Mouse (Mus musculus) myocyte (in vitro differentiated cells): ENCODE data around the gene Phf10. TPM values are rescaled to one million over a fixed set of nuclear protein-coding genes. Genes with fewer than 3 reads are reported as not detected.
"Not testable (repeated sequence)": the region's sequence is repeated elsewhere in the genome, so short reads cannot be mapped to it uniquely, and the experiment has no call there.

ENCODE experiments used
- H3K27me3 ChIP-seq: one replicate; pipeline ENCODE4 v1.6.1; 2011; ENCODE audit not compliant: control insufficient read depth, insufficient read depth, insufficient read length
- H3K36me3 ChIP-seq: one replicate; pipeline ENCODE4 v1.6.1; 2011; ENCODE audit not compliant: control insufficient read depth, insufficient read depth
- H3K4me2 ChIP-seq: one replicate; pipeline ENCODE4 v1.6.1; 2011; ENCODE audit warnings: low read depth, control low read depth
- H3K4me3 ChIP-seq: one replicate; pipeline ENCODE4 v1.5.1; 2011; ENCODE audit warnings: mild to moderate bottlenecking, control low read depth, moderate library complexity
- H3K79me2 ChIP-seq: one replicate; pipeline ENCODE4 v1.6.1; 2011; ENCODE audit not compliant: control insufficient read depth, insufficient read depth
- H3ac ChIP-seq: one replicate; pipeline ENCODE4 v1.6.1; 2011; ENCODE audit not compliant: control insufficient read depth, insufficient read length
- CEBPB ChIP-seq: IDR thresholded peaks from 2 replicates; pipeline ENCODE4 v1.6.1; 2011; ENCODE audit warnings: mild to moderate bottlenecking, moderate library complexity; ENCODE audit not compliant: poor library complexity, insufficient read depth, severe bottlenecking
- E2F4 ChIP-seq: IDR thresholded peaks from one replicate; pipeline ENCODE4 v1.6.1; 2011; ENCODE audit warnings: mild to moderate bottlenecking, control low read depth, moderate library complexity; ENCODE audit not compliant: insufficient read depth
- MAX ChIP-seq: IDR thresholded peaks from one replicate; pipeline ENCODE4 v1.6.1; 2011; ENCODE audit warnings: low read depth, mild to moderate bottlenecking, control low read depth
- MYOD1 ChIP-seq, 3 experiments: IDR thresholded peaks; one replicate each; pipeline ENCODE4 v1.6.1; 2011; ENCODE audit warnings: control low read depth in 2 of 3, low read depth in 2 of 3, mild to moderate bottlenecking in 2 of 3, moderate library complexity in 1 of 3; ENCODE audit not compliant: insufficient read length in 2 of 3, control insufficient read depth in 1 of 3
- MYOG ChIP-seq, 3 experiments: IDR thresholded peaks; one replicate each; pipeline ENCODE4 v1.6.1; 2011; ENCODE audit warnings: control low read depth in 2 of 3, low read depth in 2 of 3, mild to moderate bottlenecking in 2 of 3; ENCODE audit not compliant: insufficient read length in 2 of 3, control insufficient read depth in 1 of 3, insufficient read depth in 1 of 3
- POLR2A ChIP-seq: IDR thresholded peaks from one replicate; pipeline ENCODE4 v1.6.1; 2011; ENCODE audit warnings: low read depth, mild to moderate bottlenecking, control low read depth, moderate library complexity; ENCODE audit not compliant: insufficient read length
- POLR2AphosphoS2 ChIP-seq: IDR thresholded peaks from one replicate; pipeline ENCODE4 v1.6.1; 2011; ENCODE audit warnings: low read depth, control low read depth; ENCODE audit not compliant: insufficient read length
- REST ChIP-seq: IDR thresholded peaks from one replicate; pipeline ENCODE4 v1.6.1; 2011; ENCODE audit warnings: mild to moderate bottlenecking, control low read depth, moderate library complexity; ENCODE audit not compliant: insufficient read depth, insufficient read length
- SRF ChIP-seq: IDR thresholded peaks from one replicate; pipeline ENCODE4 v1.6.1; 2011; ENCODE audit warnings: low read depth; ENCODE audit not compliant: control insufficient read depth, insufficient read length
- TCF12 ChIP-seq: IDR thresholded peaks from one replicate; pipeline ENCODE4 v1.6.1; 2011; ENCODE audit warnings: mild to moderate bottlenecking, control low read depth; ENCODE audit not compliant: poor library complexity, insufficient read depth, severe bottlenecking
- TCF3 ChIP-seq: IDR thresholded peaks from one replicate; pipeline ENCODE4 v1.6.1; 2011; ENCODE audit warnings: low read depth, control low read depth; ENCODE audit not compliant: insufficient read length
- USF1 ChIP-seq: IDR thresholded peaks from one replicate; pipeline ENCODE4 v1.6.1; 2011; ENCODE audit warnings: low read depth, mild to moderate bottlenecking, control low read depth, moderate library complexity
- polyA plus RNA-seq: library from polyadenylated mRNA; unstranded; fragments of >200 nt; fragmentation: generic; extraction: Trizol; gene quantifications from one replicate; pipeline ENCODE4 v1.2.1, GENCODE M21; 2012; ENCODE audit warnings: missing spikeins

Phf10 gene
- polyA plus RNA-seq, 1 experiment: 216 TPM

DNA sequence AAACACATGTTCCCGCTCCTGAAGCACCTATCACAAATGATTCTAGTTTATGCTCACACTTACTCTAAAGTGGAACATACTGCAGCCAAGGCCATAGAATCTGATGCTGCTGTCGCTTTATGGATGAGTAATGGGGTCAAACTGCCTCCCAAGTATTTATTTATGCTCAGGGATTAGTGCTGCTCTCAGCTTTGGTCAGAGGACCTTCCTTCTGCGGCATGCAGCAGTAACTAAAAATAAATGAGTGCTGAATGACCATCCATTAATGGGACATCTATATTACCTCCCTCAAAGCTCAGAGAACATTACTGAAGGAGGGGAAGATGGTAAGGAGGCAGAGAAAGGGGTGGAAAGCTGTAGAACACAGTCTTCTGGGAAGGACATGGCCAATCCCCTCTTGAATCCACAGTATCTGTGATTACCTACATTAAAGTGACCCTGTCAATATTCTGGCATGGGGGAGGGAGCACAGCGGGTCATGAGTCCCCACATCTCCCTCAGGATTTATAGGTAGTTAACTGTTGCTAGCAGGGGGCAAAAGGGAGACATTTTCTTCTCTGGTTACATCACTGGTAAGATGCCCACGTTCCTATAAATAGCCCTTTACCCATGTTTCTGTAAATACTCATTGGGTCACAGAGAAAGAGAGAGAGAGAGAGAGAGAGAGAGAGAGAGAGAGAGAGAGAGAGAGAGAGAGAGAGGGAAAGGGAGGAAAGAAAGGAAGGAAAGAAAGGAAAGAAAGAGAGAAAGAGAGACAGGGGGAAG, 25.1 kb downstream of the Phf10 start:
- Histone ChIP-seq H3K36me3 (no peaks in the 10 kb centered on the region), H3K79me2 (no peaks in the 10 kb centered on the region), H3K4me3 (no peak overlapping the region), H3ac (no peak overlapping the region), H3K4me2 (peak overlapping the region; percentile 42), H3K27me3 (peaks cover 5% of the 10 kb centered on the region)
- TF ChIP-seq MAX: no peak
- TF ChIP-seq USF1: no peak
- no peak for TF ChIP-seq MYOD1 (IDR thresholded peaks at IDR 0.05; ENCODE audit: control insufficient read depth in 1 of 3, insufficient read length in 2 of 3, low read depth in 2 of 3)
- no peak for TF ChIP-seq TCF3
- no peak for TF ChIP-seq SRF
- TF ChIP-seq POLR2A: no peak

DNA sequence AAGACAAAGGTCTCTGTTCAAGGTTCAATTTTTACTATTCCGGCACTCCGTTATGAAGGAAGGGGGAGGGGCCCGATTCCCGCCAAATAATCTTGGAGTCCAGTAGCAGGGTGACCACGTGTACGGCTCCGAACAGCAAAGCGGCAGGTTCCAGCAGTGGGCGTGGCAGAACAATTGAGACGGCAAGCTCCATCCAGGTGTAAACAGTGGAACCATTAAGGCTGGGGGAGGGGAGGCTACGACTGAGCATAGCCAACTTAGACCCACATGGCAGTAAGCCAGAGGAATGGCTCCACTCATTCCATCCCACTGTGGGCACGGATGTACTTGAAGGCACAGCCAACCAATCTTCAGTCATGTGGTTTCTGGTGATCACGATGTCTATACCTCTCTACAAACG, 25.8 kb downstream of the Phf10 start:
- H3K4me3 ChIP-seq, H3K79me2 ChIP-seq, H3K4me2 ChIP-seq, H3K36me3 ChIP-seq, H3ac ChIP-seq, H3K27me3 ChIP-seq: not testable (repeated sequence)

DNA sequence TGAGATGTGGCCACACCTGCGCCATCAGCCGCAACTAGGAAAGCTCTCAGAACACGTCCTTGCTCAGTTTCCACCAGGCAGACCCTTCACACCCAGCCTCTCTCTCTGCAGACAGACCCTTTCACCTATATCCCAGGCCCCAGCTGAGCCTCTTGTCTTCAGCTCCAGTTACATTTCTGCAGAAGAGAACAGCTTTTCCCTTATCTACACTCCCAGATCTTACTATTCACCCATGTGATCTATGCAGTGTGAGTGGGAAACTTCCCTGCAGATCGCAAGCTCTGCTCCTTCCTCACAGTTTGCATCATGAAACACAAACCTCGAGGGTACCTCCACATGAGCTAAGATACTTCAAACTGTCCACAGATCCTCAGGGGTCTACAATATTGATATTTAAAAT, 29.6 kb downstream of the Phf10 start:
- H3K4me3 ChIP-seq: no peak overlapping the region
- no peak overlapping the region for H3ac ChIP-seq
- no peak for TF ChIP-seq MYOD1 (IDR thresholded peaks at IDR 0.05; ENCODE audit: control insufficient read depth in 1 of 3, insufficient read length in 2 of 3, low read depth in 2 of 3)
- TF ChIP-seq TCF3: no peak
- no peak for TF ChIP-seq POLR2AphosphoS2
- TF ChIP-seq MAX: no peak
- H3K36me3 ChIP-seq: no peaks in the 10 kb centered on the region
- H3K4me2 ChIP-seq: no peak overlapping the region
- peaks cover 5% of the 10 kb centered on the region for H3K27me3 ChIP-seq
- H3K79me2 ChIP-seq: no peaks in the 10 kb centered on the region

DNA sequence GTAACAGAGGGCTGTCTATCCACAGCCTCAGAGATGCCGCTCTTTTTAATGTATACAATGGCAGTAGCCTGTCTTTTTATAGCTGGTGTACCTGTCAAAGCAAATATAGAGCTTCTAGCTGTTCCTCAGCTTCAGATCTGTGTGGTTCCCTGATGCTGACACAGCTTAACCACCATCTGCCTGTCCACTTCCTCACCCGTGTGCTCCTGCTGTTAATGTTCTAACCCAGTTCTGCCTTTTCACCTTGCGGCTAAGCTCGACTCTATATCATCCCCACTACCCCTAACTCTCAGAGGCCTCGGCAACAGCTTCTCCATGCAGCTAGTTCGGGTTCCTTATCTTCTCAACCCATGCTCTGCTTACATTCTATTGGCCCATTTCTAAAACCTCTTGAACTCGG, 30.4 kb downstream of the Phf10 start:
- Histone ChIP-seq H3ac (no peak overlapping the region), H3K36me3 (no peaks in the 10 kb centered on the region)
- TF ChIP-seq REST: no peak
- no peak for TF ChIP-seq POLR2A
- no peak for TF ChIP-seq MYOG (IDR thresholded peaks at IDR 0.05; ENCODE audit: control insufficient read depth in 1 of 3, insufficient read depth in 1 of 3, insufficient read length in 2 of 3, low read depth in 2 of 3)
- no peak for TF ChIP-seq TCF12
- TF ChIP-seq E2F4: no peak

DNA sequence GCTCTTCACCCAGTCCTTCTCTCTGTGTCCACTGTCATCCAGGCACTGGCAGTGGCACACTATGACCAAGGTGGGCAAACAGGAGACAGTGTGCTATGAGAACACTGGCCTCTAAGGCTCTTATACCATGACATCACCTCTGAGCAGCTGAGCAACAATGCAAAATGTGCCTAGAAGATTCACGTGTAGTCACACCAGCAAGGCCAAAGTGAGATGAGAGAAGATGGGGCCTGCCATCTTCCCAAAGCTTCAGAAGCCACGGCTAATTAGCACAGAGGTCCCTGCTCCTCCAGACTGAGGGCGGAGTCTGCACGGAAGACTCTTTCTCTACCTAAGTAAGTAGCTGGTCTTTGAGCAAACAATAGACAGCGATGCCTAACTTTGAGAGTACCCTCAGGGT, 32.4 kb downstream of the Phf10 start:
- Histone ChIP-seq H3K79me2 (no peaks in the 10 kb centered on the region), H3K27me3 (peaks cover 5% of the 10 kb centered on the region), H3K4me3 (no peak overlapping the region), H3K4me2 (no peak overlapping the region), H3K36me3 (no peaks in the 10 kb centered on the region), H3ac (no peak overlapping the region)
- TF ChIP-seq MAX: no peak
- no peak for TF ChIP-seq TCF12
- TF ChIP-seq REST: no peak
- TF ChIP-seq MYOD1 (IDR thresholded peaks at IDR 0.05; ENCODE audit: control insufficient read depth in 1 of 3, insufficient read length in 2 of 3, low read depth in 2 of 3): no peak
- TF ChIP-seq POLR2AphosphoS2: no peak
- TF ChIP-seq POLR2A: no peak
- TF ChIP-seq CEBPB: no peak
- no peak for TF ChIP-seq TCF3
- no peak for TF ChIP-seq SRF
- TF ChIP-seq MYOG (IDR thresholded peaks at IDR 0.05; ENCODE audit: control insufficient read depth in 1 of 3, insufficient read depth in 1 of 3, insufficient read length in 2 of 3, low read depth in 2 of 3): no peak
- TF ChIP-seq E2F4: no peak

More for the DNA sequence above, 30.4 kb downstream of the Phf10 start:
- Histone ChIP-seq H3K27me3 (peaks cover 5% of the 10 kb centered on the region), H3K4me3 (no peak overlapping the region), H3K4me2 (no peak overlapping the region), H3K79me2 (no peaks in the 10 kb centered on the region)

DNA sequence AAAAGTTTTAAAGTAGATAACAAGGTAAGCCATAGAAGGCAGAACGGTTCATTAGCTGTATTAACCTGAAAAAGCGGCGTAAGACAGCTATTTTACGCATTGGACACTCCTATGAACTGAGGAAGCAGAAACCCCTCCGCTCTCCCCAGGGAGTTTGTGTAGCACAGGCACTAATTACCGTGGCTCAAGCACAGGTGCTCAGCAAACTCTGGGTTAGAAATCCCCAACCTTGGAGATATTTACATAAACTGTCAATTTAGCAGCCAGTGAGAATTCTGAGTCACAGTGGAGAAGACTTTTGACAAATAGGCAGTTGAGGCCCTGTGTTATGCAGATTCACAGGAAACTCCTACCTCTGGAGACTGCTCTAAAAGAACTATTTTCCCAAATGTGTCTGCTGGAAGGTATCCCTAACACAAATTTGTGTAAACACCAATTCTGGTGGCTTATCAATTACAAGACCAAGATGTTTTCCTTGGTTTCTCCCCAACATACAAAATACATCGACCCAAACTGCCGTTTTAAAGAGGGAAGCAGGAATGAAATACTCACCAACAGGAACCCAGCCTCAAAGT, 33.3 kb downstream of the Phf10 start:
- Histone ChIP-seq H3K36me3 (no peaks in the 10 kb centered on the region), H3K4me2 (no peak overlapping the region), H3ac (no peak overlapping the region), H3K79me2 (no peaks in the 10 kb centered on the region), H3K27me3 (peaks cover 2% of the 10 kb centered on the region), H3K4me3 (no peak overlapping the region)
- no peak for TF ChIP-seq POLR2AphosphoS2
- no peak for TF ChIP-seq MYOD1 (IDR thresholded peaks at IDR 0.05; ENCODE audit: control insufficient read depth in 1 of 3, insufficient read length in 2 of 3, low read depth in 2 of 3)
- no peak for TF ChIP-seq MAX
- no peak for TF ChIP-seq E2F4
- TF ChIP-seq TCF3: no peak
- no peak for TF ChIP-seq POLR2A
- TF ChIP-seq SRF: no peak
